Mouse (Mus musculus) ES-E14 (cell line): ENCODE results near the gene Gdf11. TPM values are rescaled to one million over a fixed set of nuclear protein-coding genes. Genes with fewer than 3 reads are reported as not detected.

Experiments
- DNase-seq: peaks from one replicate; pipeline ENCODE4 v3.0.0-alpha.2; 2013; ENCODE audit warnings: low read depth, low spot score
- H3K27ac ChIP-seq: 2 replicates; pipeline ENCODE4 v1.5.1; 2012; ENCODE audit warnings: low read depth, mild to moderate bottlenecking, low read length, moderate library complexity, mixed read lengths; ENCODE audit not compliant: poor library complexity, insufficient read depth, severe bottlenecking
- H3K36me3 ChIP-seq: 2 replicates; pipeline ENCODE4 v1.6.1; 2012; ENCODE audit warnings: mild to moderate bottlenecking, low read length, moderate library complexity, mixed read lengths; ENCODE audit not compliant: control insufficient read depth, poor library complexity, insufficient read depth, severe bottlenecking
- H3K4me1 ChIP-seq, 2 experiments: fragments of 150-350 bp in 1 of 2; sonication (generic) in 1 of 2; 2 replicates each; pipeline ENCODE4 v1.6.1; 2012; ENCODE audit warnings: low read length in 2 of 2, mild to moderate bottlenecking in 1 of 2, mixed read lengths in 1 of 2; ENCODE audit not compliant: control insufficient read depth in 2 of 2, insufficient read depth in 2 of 2, poor library complexity in 1 of 2
- H3K4me3 ChIP-seq, 2 experiments: fragments of 150-350 bp in 1 of 2; sonication (generic) in 1 of 2; 2 replicates each; pipeline ENCODE4 v1.5.1; 2012; ENCODE audit warnings: low read length in 2 of 2, low read depth in 1 of 2, mild to moderate bottlenecking in 1 of 2, mixed read lengths in 1 of 2; ENCODE audit not compliant: insufficient read depth in 1 of 2, poor library complexity in 1 of 2, severe bottlenecking in 1 of 2
- H3K9ac ChIP-seq: 2 replicates; pipeline ENCODE4 v1.6.1; 2012; ENCODE audit warnings: low read depth, mild to moderate bottlenecking, low read length, mixed read lengths; ENCODE audit not compliant: poor library complexity, insufficient read depth, severe bottlenecking
- H3K9me3 ChIP-seq: fragments of 150-350 bp; sonication (generic); 2 replicates; pipeline ENCODE4 v1.6.1; 2012; ENCODE audit warnings: low read depth, mild to moderate bottlenecking, low read length; ENCODE audit not compliant: control insufficient read depth, insufficient read depth
- CHD2 ChIP-seq: IDR thresholded peaks from 2 replicates; pipeline ENCODE4 v1.6.1; 2014; ENCODE audit warnings: mild to moderate bottlenecking, low read depth, low read length, inconsistent platforms
- HCFC1 ChIP-seq: IDR thresholded peaks from 2 replicates; pipeline ENCODE4 v1.6.1; 2012; ENCODE audit warnings: low read length, inconsistent platforms, borderline replicate concordance; ENCODE audit not compliant: insufficient read depth
- MAFK ChIP-seq: IDR thresholded peaks from 2 replicates; pipeline ENCODE4 v1.6.1; 2014; ENCODE audit warnings: mild to moderate bottlenecking, low read depth, low read length, inconsistent platforms; ENCODE audit not compliant: insufficient read depth
- ZC3H11A ChIP-seq: IDR thresholded peaks from 2 replicates; pipeline ENCODE4 v1.6.1; 2012; ENCODE audit warnings: low read depth, mild to moderate bottlenecking, inconsistent platforms, low read length, borderline replicate concordance
- ZNF384 ChIP-seq: IDR thresholded peaks from 2 replicates; pipeline ENCODE4 v1.6.1; 2012; ENCODE audit warnings: low read depth, low read length, inconsistent platforms
- in situ Hi-C, 2 experiments: fragments of 600-800 bp; cut with MboI; formaldehyde crosslinking; loops; one replicate each; pipeline ENCODE4 v1.15.1; 2025; ENCODE audit warnings: low sequenced_read_pairs in 2 of 2, inconsistent platforms in 1 of 2; ENCODE audit not compliant: unreplicated experiment in 2 of 2
- total RNA-seq: library from RNA; depleted of rRNA; stranded (reverse); fragments of 300-350 nt; gene quantifications from 2 replicates; pipeline ENCODE4 v1.2.3, GENCODE M21; 2012

The Gdf11 gene
- total RNA-seq, 1 experiment, result 4.6 TPM

GRCm38 (mm10) chr10:128889846-128890245 is 1.7 kb downstream of the Gdf11 start:
- Histone ChIP-seq H3K4me1 (peaks cover 6 to 23% of the 10 kb centered on the region in 2 experiments; a peak in 2 of 4 replicates), H3K4me3 (no peak overlapping the region), H3K9ac (no peak overlapping the region), H3K27ac (no peak overlapping the region), H3K36me3 (peaks cover 8% of the 10 kb centered on the region; the same call in 1 of the 2 replicates), H3K9me3 (no peaks in the 10 kb centered on the region)
- DNase-seq, result no peak
- TF ChIP-seq HCFC1 (no peak), ZC3H11A (no peak), ZNF384 (no peak), CHD2 (no peak), MAFK (no peak)
- in situ Hi-C loops, result loop anchor here in 1 of 2 experiments (10.0 kb wide), 1 partner anchor 155 kb away; no protein-coding TSS in a partner anchor

GRCm38 (mm10) chr10:128888941-128889827 is 2.3 kb downstream of the Gdf11 start:
- in situ Hi-C loops, result no loop called here
- TF ChIP-seq HCFC1 (no peak), ZNF384 (no peak), ZC3H11A (no peak), CHD2 (no peak), MAFK (no peak)
- H3K27ac ChIP-seq, result no peak overlapping the region
- peaks cover 10% of the 10 kb centered on the region; the same call in 1 of the 2 replicates for H3K36me3 ChIP-seq
- peaks cover 6 to 25% of the 10 kb centered on the region in 2 experiments; a peak in 2 of 4 replicates for H3K4me1 ChIP-seq
- no peaks in the 10 kb centered on the region for H3K9me3 ChIP-seq
- H3K4me3 ChIP-seq, result peak overlapping the region in 1 of 2 experiments; percentile 49; a peak in 2 of 4 replicates
- H3K9ac ChIP-seq, result no peak overlapping the region
- no peak for DNase-seq

GRCm38 (mm10) chr10:128882067-128882466 is 9.5 kb downstream of the Gdf11 start:
- H3K36me3 ChIP-seq, result peaks cover 10% of the 10 kb centered on the region
- H3K27ac ChIP-seq, result no peak overlapping the region
- no peaks in the 10 kb centered on the region for H3K9me3 ChIP-seq
- TF ChIP-seq HCFC1, result no peak
- no peak for TF ChIP-seq MAFK
- TF ChIP-seq CHD2, result no peak
- TF ChIP-seq ZNF384, result no peak
- no peak for TF ChIP-seq ZC3H11A
- H3K4me3 ChIP-seq, result no peak overlapping the region
- DNase-seq, result no peak
- H3K4me1 ChIP-seq, result peaks cover 0 to 9% of the 10 kb centered on the region in 2 experiments; a peak in 1 of 4 replicates
- no peak overlapping the region for H3K9ac ChIP-seq
- in situ Hi-C loops, result no loop called here

- Histone ChIP-seq H3K27ac (no peak overlapping the region), H3K4me1 (no peaks in the 10 kb centered on the region), H3K9ac (no peak overlapping the region), H3K9me3 (no peaks in the 10 kb centered on the region), H3K36me3 (peaks cover 9% of the 10 kb centered on the region), H3K4me3 (no peak overlapping the region)
- no peak for DNase-seq
- no peak for TF ChIP-seq MAFK
- TF ChIP-seq ZC3H11A, result no peak
- no peak for TF ChIP-seq CHD2
- TF ChIP-seq ZNF384, result no peak
- TF ChIP-seq HCFC1, result no peak
- in situ Hi-C loops, result no loop called here
These were observed 12.7 kb downstream of the Gdf11 start for GRCm38 (mm10) chr10:128878811-128879210.
